Mouse (Mus musculus): ENCODE measurements around the gene Agbl3.

DNA sequence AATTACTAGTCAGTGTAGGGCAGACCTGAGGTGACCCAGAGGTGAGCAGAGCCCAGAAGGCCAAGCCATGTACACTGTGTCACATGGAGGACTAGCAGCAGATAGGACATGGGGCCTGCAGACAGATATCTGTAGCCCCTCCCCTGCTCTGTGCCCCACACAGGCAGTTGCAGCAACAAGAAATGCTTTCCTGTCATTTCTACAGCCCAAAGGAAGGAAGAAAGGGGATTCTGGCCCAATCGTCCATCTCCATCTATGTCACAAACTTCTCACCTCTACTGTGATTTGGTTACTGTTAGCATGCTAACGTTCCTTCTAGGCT, 96.6 kb downstream of the Agbl3 start:
- TF ChIP-seq GATA1 (IDR thresholded peaks at IDR 0.05; ENCODE audit: low read length), result no peak
- TF ChIP-seq TAL1 (IDR thresholded peaks at IDR 0.05; ENCODE audit: low read length), result no peak
